Mouse (Mus musculus): ENCODE measurements at regions not wholly inside any gene's neighbourhood (a gene's known extent, or its start where the extent isn't known, plus 50 kb on each side); places are given as distances from the start of the nearest gene placed in this dataset.

DNA sequence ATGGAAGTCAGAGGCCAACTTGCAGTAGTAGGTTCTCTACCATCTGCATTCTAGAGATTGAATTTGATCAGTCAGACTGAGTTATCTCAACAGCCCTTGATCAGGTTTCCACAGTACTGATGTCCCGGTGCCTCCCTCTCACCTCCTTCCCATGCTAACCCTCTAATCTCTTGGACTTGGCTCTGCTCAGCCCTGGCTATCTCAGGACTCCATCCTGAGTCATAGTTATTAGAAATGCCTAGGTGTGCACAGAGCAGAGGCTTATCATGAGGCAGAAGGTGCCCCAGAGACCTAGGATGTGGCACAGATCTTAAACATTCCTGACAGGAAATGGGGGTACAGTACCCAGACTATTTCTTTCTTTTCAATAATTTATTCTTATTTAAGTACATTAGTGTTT, 87.3 kb downstream of the Snrpe start:
- TF ChIP-seq CTCF (IDR thresholded peaks at IDR 0.05; ENCODE audit: borderline replicate concordance, insufficient read depth, low read length), result no peak
- no peak for TF ChIP-seq POLR2A (IDR thresholded peaks at IDR 0.05; ENCODE audit: low read depth, low read length)

All from embryonic fibroblast, embryonic 13.5 days (primary cell).